Comparison of ENCODE assay signal across 7 mouse cellular contexts in the genomic region with DNA sequence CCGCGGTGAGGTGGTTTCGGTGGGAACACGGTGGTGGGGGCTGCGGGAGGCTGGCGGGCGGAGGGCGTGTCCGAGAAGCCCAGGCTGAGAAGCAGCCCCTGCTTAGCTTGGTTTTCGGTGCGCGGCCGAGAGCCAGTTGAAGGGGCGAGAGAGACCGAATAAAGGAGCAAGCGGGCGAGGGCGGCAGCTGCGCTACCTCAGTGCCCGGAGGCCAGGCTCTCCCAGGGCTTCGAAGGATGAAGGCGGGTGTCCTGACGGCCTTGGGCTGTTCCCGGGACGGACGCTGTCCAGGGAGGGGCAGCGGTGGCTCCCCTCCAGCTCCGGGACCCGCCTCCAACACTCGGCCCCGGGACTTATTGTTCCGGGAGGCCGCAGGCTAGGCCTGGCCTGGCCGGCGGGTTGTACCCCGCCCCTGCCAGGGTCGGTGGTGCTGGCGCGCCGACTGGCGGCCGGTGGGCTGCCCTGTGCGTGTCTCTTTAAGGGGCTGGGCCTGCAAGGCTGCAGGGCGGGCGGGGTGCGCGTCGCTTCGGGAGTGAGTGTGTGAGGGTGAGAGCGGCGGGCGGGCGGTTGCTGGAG. TPM values are rescaled to one million over a fixed set of nuclear protein-coding genes. Genes with fewer than 3 reads are reported as not detected.
DNase-seq lines count a peak whose midpoint lies in the region; ATAC-seq lines count a peak whose summit lies in the region.

No protein-coding gene starts in this region.

- H3K36me3 ChIP-seq in intestine, embryonic 16.5 days (ENCODE audit: control insufficient read depth, insufficient read depth, low read length) = no peaks in the 10 kb centered on the region
- no peaks in the 10 kb centered on the region for H3K36me3 ChIP-seq in midbrain, embryonic 11.5 days (ENCODE audit: control insufficient read depth, insufficient read depth, low read length)

- H3K4me1 ChIP-seq in intestine, embryonic 16.5 days (ENCODE audit: control insufficient read depth, insufficient read depth, low read length) = peaks cover 16% of the 10 kb centered on the region
- H3K4me1 ChIP-seq in midbrain, embryonic 11.5 days (ENCODE audit: control insufficient read depth, insufficient read depth, low read length) = peaks cover 19% of the 10 kb centered on the region

- intact Hi-C loops in gastrocnemius, postnatal 36 days (cut with DNase I) = loop anchor here (2.0 kb wide), 1 partner anchor 55 kb away; the partner anchor contains the start of genes Kif9 and Klhl18
- intact Hi-C loops in left cerebral cortex, postnatal 36 days (cut with DNase I) = loop anchor here (1.0 to 5.0 kb wide), 2 partner anchors 56 to 120 kb away; partner anchors contain the start of genes Kif9 and Klhl18

- under 1% methylated on average over 48 of the region's 53 CpGs for WGBS in intestine, embryonic 16.5 days
- under 1% methylated on average over 46 of the region's 53 CpGs for WGBS in midbrain, embryonic 11.5 days

- peak; percentile 98 for DNase-seq in adrenal gland, adult 2 months
- DNase-seq in embryo, embryonic 11.5 days (ENCODE audit: low read depth, low spot score) = peak; percentile 93
- peak; percentile 89 to 95 for DNase-seq in gastrocnemius, postnatal 36 days
- DNase-seq in left cerebral cortex, postnatal 36 days (ENCODE audit: low spot score in 2 of 2) = peak; percentile 91
- peak; percentile 99 for DNase-seq in midbrain, embryonic 11.5 days (ENCODE audit: low spot score, missing footprints)
- peak; percentile 93 for DNase-seq in skeletal muscle tissue, adult 2 months (ENCODE audit: low read depth, low spot score)

- H3K27ac ChIP-seq in intestine, embryonic 16.5 days (ENCODE audit: low read length) = peak overlapping the region; percentile 98
- peak overlapping the region; percentile 96 for H3K27ac ChIP-seq in midbrain, embryonic 11.5 days (ENCODE audit: low read depth, low read length)

- H3K9ac ChIP-seq in intestine, embryonic 16.5 days (ENCODE audit: low read depth, low read length) = peak overlapping the region; percentile 100
- peak overlapping the region; percentile 95 for H3K9ac ChIP-seq in midbrain, embryonic 11.5 days (ENCODE audit: low read length)

- peak overlapping the region; percentile 100 for H3K4me3 ChIP-seq in intestine, embryonic 16.5 days (ENCODE audit: low read length)
- peak overlapping the region; percentile 86 for H3K4me3 ChIP-seq in midbrain, embryonic 11.5 days (ENCODE audit: low read depth, low read length)

- H3K9me3 ChIP-seq in intestine, embryonic 16.5 days (ENCODE audit: control insufficient read depth, low read length) = no peaks in the 10 kb centered on the region
- no peaks in the 10 kb centered on the region for H3K9me3 ChIP-seq in midbrain, embryonic 11.5 days (ENCODE audit: control insufficient read depth, low read length)

- H3K4me2 ChIP-seq in intestine, embryonic 16.5 days (ENCODE audit: low read depth, low read length) = peak overlapping the region; percentile 67
- H3K4me2 ChIP-seq in midbrain, embryonic 11.5 days = peak overlapping the region; percentile 54

- ATAC-seq in intestine, embryonic 16.5 days = peak; percentile 99
- ATAC-seq in midbrain, embryonic 11.5 days (ENCODE audit: low FRiP score) = peak; percentile 99

- no peaks in the 10 kb centered on the region for H3K27me3 ChIP-seq in intestine, embryonic 16.5 days (replicated peaks; ENCODE audit: control insufficient read depth, insufficient read depth, low read length)
- H3K27me3 ChIP-seq in midbrain, embryonic 11.5 days (ENCODE audit: control insufficient read depth, insufficient read depth, low read length) = no peaks in the 10 kb centered on the region

RNA-seq across cellular contexts. Expression of gene Setd2, which starts 0.4 kb away (rescaled TPM):
- 10 to 100 TPM; 49.1 to 75.8 TPM for total RNA-seq in adrenal gland, adult 2 months (2021)
- polyA plus RNA-seq in adrenal gland, adult 2 months (2012; rRNA removed) = 23.3 and 25.9 TPM in 2 replicates
- total RNA-seq in gastrocnemius, postnatal 36 days (2021) = 10 to 100 TPM; 21.8 to 29.9 TPM
- 16.8 and 18.1 TPM in 2 replicates for polyA plus RNA-seq in intestine, embryonic 16.5 days (2015; fragmentation: Nextera tagmentation; extraction: Ambion mirVana)
- total RNA-seq in left cerebral cortex, postnatal 36 days (2021) = 10 to 100 TPM; 66.6 to 81.9 TPM
- polyA plus RNA-seq in midbrain, embryonic 11.5 days (2014; fragmentation: Nextera tagmentation; extraction: Ambion mirVana) = 49.1 and 54.5 TPM in 2 replicates

RNA-seq across cellular contexts. Expression of gene Kif9, which starts 55.2 kb away (rescaled TPM):
- 1 to 10 TPM in 1 of 2 experiments, under 1 TPM in 1; 0.86 to 1.3 TPM for total RNA-seq in adrenal gland, adult 2 months (2021)
- 0.27 and 0.47 TPM in 2 replicates for polyA plus RNA-seq in adrenal gland, adult 2 months (2012; rRNA removed)
- under 1 TPM in 1 of 2 experiments, not detected in 1; 0.17 TPM for total RNA-seq in gastrocnemius, postnatal 36 days (2021)
- polyA plus RNA-seq in intestine, embryonic 16.5 days (2015; fragmentation: Nextera tagmentation; extraction: Ambion mirVana) = 0.53 and 0.78 TPM in 2 replicates
- 1 to 10 TPM; 3.2 to 3.9 TPM for total RNA-seq in left cerebral cortex, postnatal 36 days (2021)
- 0.54 and 1.3 TPM in 2 replicates for polyA plus RNA-seq in midbrain, embryonic 11.5 days (2014; fragmentation: Nextera tagmentation; extraction: Ambion mirVana)

RNA-seq across cellular contexts. Expression of gene Klhl18, which starts 55.5 kb away (rescaled TPM):
- total RNA-seq in adrenal gland, adult 2 months (2021) = 10 to 100 TPM in 1 of 2 experiments, 1 to 10 TPM in 1; 9.7 to 13.4 TPM
- 8.7 and 9.4 TPM in 2 replicates for polyA plus RNA-seq in adrenal gland, adult 2 months (2012; rRNA removed)
- total RNA-seq in gastrocnemius, postnatal 36 days (2021) = 1 to 10 TPM; 6.6 to 7.9 TPM
- 8.7 and 8.8 TPM in 2 replicates for polyA plus RNA-seq in intestine, embryonic 16.5 days (2015; fragmentation: Nextera tagmentation; extraction: Ambion mirVana)
- 10 to 100 TPM; 26.9 to 28.6 TPM for total RNA-seq in left cerebral cortex, postnatal 36 days (2021)
- polyA plus RNA-seq in midbrain, embryonic 11.5 days (2014; fragmentation: Nextera tagmentation; extraction: Ambion mirVana) = 8.5 and 8.6 TPM in 2 replicates

Comparison
In these comparisons a context has a peak if more than half of its experiments do, and no peak if none do; other contexts are left out.
1. Peak in every context shown above with its lines: DNase-seq, ATAC-seq, H3K4me3 ChIP-seq and H3K27ac ChIP-seq.